Mouse (Mus musculus) fibroblast of lung, adult 2 months (primary cell): Measurements from ENCODE around the gene Snap25.

Source experiments
- DNase-seq: peaks from one replicate; pipeline ENCODE4 v3.0.0-alpha.2; 2011; ENCODE audit warnings: low read depth

The Snap25 gene

GRCm38 (mm10) chr2:136712441-136713015, 725 bp upstream of the Snap25 start:
- DNase-seq: no peak

- peak; percentile 10 for DNase-seq
Observed at GRCm38 (mm10) chr2:136714008-136714411, 757 bp downstream of the Snap25 start.

GRCm38 (mm10) chr2:136715531-136715930, 2.3 kb downstream of the Snap25 start:
- DNase-seq: no peak

GRCm38 (mm10) chr2:136716400-136716799, 3.1 kb downstream of the Snap25 start:
- DNase-seq: no peak

- DNase-seq: no peak
Observed at GRCm38 (mm10) chr2:136720235-136720634, 7.0 kb downstream of the Snap25 start.

GRCm38 (mm10) chr2:136738260-136738659, 25.0 kb downstream of the Snap25 start:
- DNase-seq: no peak

GRCm38 (mm10) chr2:136742230-136742629, 29.0 kb downstream of the Snap25 start:
- DNase-seq: no peak

- no peak for DNase-seq
Observed at GRCm38 (mm10) chr2:136744683-136745326, 31.6 kb downstream of the Snap25 start.

GRCm38 (mm10) chr2:136745327-136745994, 32.2 kb downstream of the Snap25 start:
- DNase-seq: no peak

- DNase-seq: no peak
Observed at GRCm38 (mm10) chr2:136753682-136754081, 40.4 kb downstream of the Snap25 start.

GRCm38 (mm10) chr2:136758809-136759551, 45.7 kb downstream of the Snap25 start:
- no peak for DNase-seq

GRCm38 (mm10) chr2:136778156-136778555, 64.9 kb downstream of the Snap25 start:
- DNase-seq: no peak

GRCm38 (mm10) chr2:136778674-136779073, 65.4 kb downstream of the Snap25 start:
- DNase-seq: no peak

- DNase-seq: no peak
Observed at GRCm38 (mm10) chr2:136780268-136780667, 67.0 kb downstream of the Snap25 start.

- no peak for DNase-seq
Observed at GRCm38 (mm10) chr2:136784310-136784709, 71.1 kb downstream of the Snap25 start.

- no peak for DNase-seq
Observed at GRCm38 (mm10) chr2:136788379-136788778, 75.1 kb downstream of the Snap25 start.

- DNase-seq: no peak
Observed at GRCm38 (mm10) chr2:136796518-136796917, 83.3 kb downstream of the Snap25 start.

GRCm38 (mm10) chr2:136798887-136799430, 85.7 kb downstream of the Snap25 start:
- no peak for DNase-seq

GRCm38 (mm10) chr2:136801102-136801501, 87.8 kb downstream of the Snap25 start:
- no peak for DNase-seq

- no peak for DNase-seq
Observed at GRCm38 (mm10) chr2:136802076-136802475, 88.8 kb downstream of the Snap25 start.

- no peak for DNase-seq
Observed at GRCm38 (mm10) chr2:136803142-136803541, 89.9 kb downstream of the Snap25 start.

GRCm38 (mm10) chr2:136807992-136808726, 94.9 kb downstream of the Snap25 start:
- no peak for DNase-seq
